Mouse (Mus musculus): Measurements from ENCODE around the gene Sarnp. TPM values are rescaled to one million over a fixed set of nuclear protein-coding genes. Genes with fewer than 3 reads are reported as not detected.

Gene Sarnp
- polyA plus RNA-seq, 1 experiment from 2014 or later: 250 TPM

- Histone ChIP-seq H3K4me2 (peak overlapping the region; percentile 86), H3K9me3 (ENCODE audit: control insufficient read depth, low read length) (no peaks in the 10 kb centered on the region), H3K4me3 (ENCODE audit: low read depth, low read length) (peak overlapping the region; percentile 70), H3K4me1 (replicated peaks; ENCODE audit: control insufficient read depth, insufficient read depth, low read length) (peaks cover 7% of the 10 kb centered on the region), H3K27ac (ENCODE audit: low read depth, low read length) (peak overlapping the region; percentile 56), H3K27me3 (replicated peaks; ENCODE audit: control insufficient read depth, insufficient read depth, low read length) (peaks cover 30% of the 10 kb centered on the region), H3K36me3 (ENCODE audit: control insufficient read depth, insufficient read depth, low read length) (no peaks in the 10 kb centered on the region), H3K9ac (ENCODE audit: low read depth, low read length) (peak overlapping the region; percentile 67)
- DNase-seq (ENCODE audit: low spot score): peak; percentile 44
- ATAC-seq (replicated peaks; ENCODE audit: low FRiP score): no peak
- 2% methylated on average over 40 of the region's 40 CpGs for WGBS
These were observed 73.5 kb downstream of the Sarnp start for GRCm38 (mm10) chr10:128890383-128891295.

DNA sequence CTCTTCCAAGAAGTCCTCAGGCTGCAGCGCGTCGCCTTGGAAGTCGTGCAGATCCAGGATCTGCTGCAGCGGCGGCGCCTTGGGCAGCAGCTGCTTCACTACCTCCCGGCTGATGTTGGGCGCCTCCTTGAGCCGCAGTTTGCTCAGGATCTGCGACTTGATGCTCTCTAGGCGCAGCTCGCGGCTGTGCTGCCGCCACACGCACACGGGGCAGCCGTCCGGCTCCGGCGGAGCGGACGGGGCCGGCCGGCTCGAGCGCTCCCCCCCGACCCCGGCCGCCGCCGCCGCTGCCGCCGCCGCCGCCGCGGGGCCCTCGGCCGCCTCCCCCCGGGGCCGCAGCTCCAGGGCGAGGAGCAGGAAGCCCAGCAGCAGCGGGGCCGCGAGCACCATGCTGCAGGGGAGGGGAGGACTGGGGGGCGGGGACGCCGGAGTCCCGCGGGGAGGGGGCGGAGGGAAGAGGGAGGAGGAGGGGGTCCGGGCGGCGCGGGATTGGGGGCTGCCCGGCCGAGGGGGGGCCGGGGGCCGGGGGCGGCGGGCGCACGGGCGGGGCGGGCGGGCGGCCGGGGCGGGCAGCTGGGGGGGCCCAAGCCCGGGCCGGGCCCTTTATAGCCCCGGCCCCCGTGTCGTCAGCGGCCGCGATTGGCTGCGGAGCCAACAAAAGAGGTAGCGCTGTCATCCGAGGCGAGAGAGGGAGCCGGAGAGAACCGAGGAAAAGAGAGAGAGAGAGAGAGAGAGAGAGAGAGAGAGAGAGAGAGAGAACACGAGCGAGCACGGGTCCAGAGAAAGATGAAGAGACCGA lies 74.4 kb downstream of the Sarnp start, which contains the start of gene Gdf11:
Gene Gdf11 (minus strand): TSS at position 423 of the 799 bp plus-strand sequence.
- Histone ChIP-seq H3K36me3 (ENCODE audit: control insufficient read depth, insufficient read depth, low read length) (no peaks in the 10 kb centered on the region), H3K4me3 (ENCODE audit: low read depth, low read length) (peak within 1 kb of the TSS; percentile 70), H3K27me3 (replicated peaks; ENCODE audit: control insufficient read depth, insufficient read depth, low read length) (peaks cover 39% of the 10 kb centered on the region), H3K9ac (ENCODE audit: low read depth, low read length) (peak within 1 kb of the TSS; percentile 67), H3K4me1 (replicated peaks; ENCODE audit: control insufficient read depth, insufficient read depth, low read length) (peaks cover 7% of the 10 kb centered on the region), H3K4me2 (peak within 1 kb of the TSS; percentile 86), H3K27ac (ENCODE audit: low read depth, low read length) (peak within 1 kb of the TSS; percentile 56), H3K9me3 (ENCODE audit: control insufficient read depth, low read length) (no peaks in the 10 kb centered on the region)
- DNase-seq (ENCODE audit: low spot score) (peak; percentile 66), ATAC-seq (replicated peaks; ENCODE audit: low FRiP score) (peak; percentile 50)
- WGBS: under 1% methylated on average over 72 of the region's 89 CpGs

DNA sequence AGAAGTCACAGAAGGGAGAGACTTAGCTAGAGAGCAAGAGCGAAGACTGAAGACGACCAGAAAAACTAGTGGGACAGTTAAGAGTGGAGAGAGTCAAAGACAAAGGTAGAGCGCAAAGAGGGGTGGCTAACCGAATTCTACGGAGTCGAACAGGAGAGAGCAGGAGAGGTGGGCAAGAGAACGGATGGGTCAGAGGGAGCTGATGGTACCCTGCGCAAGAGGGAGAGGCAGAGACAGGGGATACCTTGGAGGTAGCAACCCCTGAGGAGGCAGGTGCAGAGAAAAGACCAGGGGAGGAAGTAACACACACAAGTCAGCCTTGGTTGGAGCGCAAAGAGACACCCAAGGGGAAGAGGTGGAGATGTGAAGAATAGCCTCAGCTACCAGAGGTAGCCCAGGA lies 75.1 kb downstream of the Sarnp start:
- no peak overlapping the region for H3K9ac ChIP-seq (ENCODE audit: low read depth, low read length)
- H3K27me3 ChIP-seq (replicated peaks; ENCODE audit: control insufficient read depth, insufficient read depth, low read length): peaks cover 45% of the 10 kb centered on the region

GRCm38 (mm10) chr10:128895437-128895836 lies 78.3 kb downstream of the Sarnp start:
- no peak overlapping the region for H3K4me3 ChIP-seq (ENCODE audit: low read depth, low read length)
- H3K27me3 ChIP-seq (replicated peaks; ENCODE audit: control insufficient read depth, insufficient read depth, low read length): peaks cover 41% of the 10 kb centered on the region
- ATAC-seq (replicated peaks; ENCODE audit: low FRiP score): no peak; the same call in 1 of the 2 replicates
- H3K9ac ChIP-seq (ENCODE audit: low read depth, low read length): no peak overlapping the region
- no peak overlapping the region for H3K27ac ChIP-seq (ENCODE audit: low read depth, low read length)
- no peaks in the 10 kb centered on the region for H3K36me3 ChIP-seq (ENCODE audit: control insufficient read depth, insufficient read depth, low read length)
- WGBS: under 1% methylated on average over 9 of the region's 9 CpGs
- H3K4me2 ChIP-seq: peak overlapping the region; percentile 28
- peak; percentile 57 for DNase-seq (ENCODE audit: low spot score)
- no peaks in the 10 kb centered on the region; the same call in none of the 2 replicates for H3K4me1 ChIP-seq (replicated peaks; ENCODE audit: control insufficient read depth, insufficient read depth, low read length)
- no peaks in the 10 kb centered on the region for H3K9me3 ChIP-seq (ENCODE audit: control insufficient read depth, low read length)

More for the DNA sequence above, 75.1 kb downstream of the Sarnp start:
- Histone ChIP-seq H3K4me2 (peak overlapping the region; percentile 86), H3K9me3 (ENCODE audit: control insufficient read depth, low read length) (no peaks in the 10 kb centered on the region), H3K4me3 (ENCODE audit: low read depth, low read length) (peak overlapping the region; percentile 70), H3K27ac (ENCODE audit: low read depth, low read length) (no peak overlapping the region), H3K36me3 (ENCODE audit: control insufficient read depth, insufficient read depth, low read length) (no peaks in the 10 kb centered on the region), H3K4me1 (replicated peaks; ENCODE audit: control insufficient read depth, insufficient read depth, low read length) (peaks cover 7% of the 10 kb centered on the region)
- DNase-seq (ENCODE audit: low spot score) (no peak), ATAC-seq (replicated peaks; ENCODE audit: low FRiP score) (no peak)
- WGBS: 1% methylated on average over 9 of the region's 9 CpGs

GRCm38 (mm10) chr10:128895952-128896693 lies 79.0 kb downstream of the Sarnp start:
- ATAC-seq (replicated peaks; ENCODE audit: low FRiP score) (no peak), DNase-seq (ENCODE audit: low spot score) (no peak)
- no peaks in the 10 kb centered on the region for H3K9me3 ChIP-seq (ENCODE audit: control insufficient read depth, low read length)
- peak overlapping the region; percentile 28 for H3K4me2 ChIP-seq
- no peak overlapping the region for H3K27ac ChIP-seq (ENCODE audit: low read depth, low read length)
- no peak overlapping the region for H3K4me3 ChIP-seq (ENCODE audit: low read depth, low read length)
- 6% methylated on average over 17 of the region's 17 CpGs for WGBS
- no peaks in the 10 kb centered on the region; the same call in none of the 2 replicates for H3K4me1 ChIP-seq (replicated peaks; ENCODE audit: control insufficient read depth, insufficient read depth, low read length)
- H3K27me3 ChIP-seq (replicated peaks; ENCODE audit: control insufficient read depth, insufficient read depth, low read length): peaks cover 35% of the 10 kb centered on the region
- H3K36me3 ChIP-seq (ENCODE audit: control insufficient read depth, insufficient read depth, low read length): no peaks in the 10 kb centered on the region
- no peak overlapping the region for H3K9ac ChIP-seq (ENCODE audit: low read depth, low read length)

DNA sequence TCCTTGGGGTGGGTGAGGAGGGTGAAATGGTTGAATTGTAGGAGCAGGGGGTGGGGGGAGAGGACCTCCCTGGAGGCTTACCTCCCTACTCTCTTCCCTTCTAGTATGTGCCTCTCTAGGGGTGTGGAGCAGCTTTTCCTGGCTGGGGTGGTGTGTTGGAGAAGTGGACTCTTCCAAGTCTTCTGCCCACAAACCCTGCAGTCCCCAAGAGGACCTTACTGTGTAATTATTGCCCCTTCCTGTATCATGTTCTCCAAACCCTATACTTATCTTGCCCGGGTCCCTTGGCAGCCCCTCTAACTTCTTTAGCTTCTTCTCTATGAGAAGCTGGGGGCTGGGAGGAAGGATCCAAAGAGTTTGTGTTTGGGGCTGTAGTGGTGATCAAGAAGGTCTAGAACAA lies 79.7 kb downstream of the Sarnp start:
- no peak overlapping the region for H3K27ac ChIP-seq (ENCODE audit: low read depth, low read length)

GRCm38 (mm10) chr10:128897501-128897900 lies 80.4 kb downstream of the Sarnp start:
- Histone ChIP-seq H3K9ac (ENCODE audit: low read depth, low read length) (no peak overlapping the region), H3K4me3 (ENCODE audit: low read depth, low read length) (no peak overlapping the region), H3K27ac (ENCODE audit: low read depth, low read length) (no peak overlapping the region), H3K27me3 (replicated peaks; ENCODE audit: control insufficient read depth, insufficient read depth, low read length) (peaks cover 30% of the 10 kb centered on the region), H3K4me1 (replicated peaks; ENCODE audit: control insufficient read depth, insufficient read depth, low read length) (no peaks in the 10 kb centered on the region; the same call in 1 of the 2 replicates), H3K36me3 (ENCODE audit: control insufficient read depth, insufficient read depth, low read length) (no peaks in the 10 kb centered on the region), H3K4me2 (no peak overlapping the region), H3K9me3 (ENCODE audit: control insufficient read depth, low read length) (no peaks in the 10 kb centered on the region)
- no peak for ATAC-seq (replicated peaks; ENCODE audit: low FRiP score)
- WGBS: 13% methylated on average over 1 of the region's 1 CpGs
- DNase-seq (ENCODE audit: low spot score): no peak

More for the DNA sequence above, 79.7 kb downstream of the Sarnp start:
- H3K27me3 ChIP-seq (replicated peaks; ENCODE audit: control insufficient read depth, insufficient read depth, low read length): peaks cover 35% of the 10 kb centered on the region
- H3K9me3 ChIP-seq (ENCODE audit: control insufficient read depth, low read length): no peaks in the 10 kb centered on the region
- DNase-seq (ENCODE audit: low spot score) (no peak), ATAC-seq (replicated peaks; ENCODE audit: low FRiP score) (no peak)
- no peaks in the 10 kb centered on the region; the same call in 1 of the 2 replicates for H3K4me1 ChIP-seq (replicated peaks; ENCODE audit: control insufficient read depth, insufficient read depth, low read length)
- H3K36me3 ChIP-seq (ENCODE audit: control insufficient read depth, insufficient read depth, low read length): no peaks in the 10 kb centered on the region
- 30% methylated on average over 1 of the region's 1 CpGs for WGBS
- no peak overlapping the region for H3K4me3 ChIP-seq (ENCODE audit: low read depth, low read length)
- H3K9ac ChIP-seq (ENCODE audit: low read depth, low read length): no peak overlapping the region
- no peak overlapping the region for H3K4me2 ChIP-seq
